Comparison of ENCODE assay signal across 17 mouse cellular contexts in genomic region chr17:49880919-49881744, GRCm38 (mm10).
"Had no signal": no experiment of that assay in that cellular context is flagged by ENCODE, and none has a peak within 500 bp of the region (broad histone marks: within the 10 kb centered on the region; RNA-seq: fewer than 3 reads in every experiment).

No protein-coding gene starts in this region.

- H3K27me3 ChIP-seq: lung, embryonic 15.5 days; midbrain, embryonic 13.5 days; neural tube, embryonic 13.5 days had no signal

- H3K9ac ChIP-seq: lung, embryonic 15.5 days; midbrain, embryonic 13.5 days; neural tube, embryonic 13.5 days had no signal

- H3K36me3 ChIP-seq: lung, embryonic 15.5 days; midbrain, embryonic 10.5 days; midbrain, embryonic 13.5 days; neural tube, embryonic 13.5 days had no signal

- H3K27ac ChIP-seq: kidney, postnatal 0 days; left cerebral cortex, adult 2 months; lung, embryonic 15.5 days; midbrain, embryonic 10.5 days; midbrain, embryonic 13.5 days; neural tube, embryonic 13.5 days had no signal

- ATAC-seq: intestine, postnatal 0 days; midbrain, embryonic 13.5 days; midbrain, embryonic 16.5 days had no signal

- H3K9me3 ChIP-seq: lung, embryonic 15.5 days; midbrain, embryonic 10.5 days; midbrain, embryonic 13.5 days; neural tube, embryonic 13.5 days had no signal

- H3K4me3 ChIP-seq: left cerebral cortex, adult 2 months; lung, embryonic 15.5 days; midbrain, embryonic 10.5 days; midbrain, embryonic 13.5 days; myocyte; neural tube, embryonic 13.5 days had no signal

- DNase-seq: kidney, adult 2 months; layer of hippocampus, postnatal 36 days; lung, adult 18-20 months; lung, postnatal 10 days; lung, postnatal 36 days; thymus, adult 2 months; thymus, postnatal 14 days; thymus, postnatal 4 days had no signal

- H3K4me2 ChIP-seq: lung, embryonic 15.5 days; midbrain, embryonic 13.5 days; neural tube, embryonic 13.5 days had no signal
